Mouse (Mus musculus): ENCODE results near the gene Nostrin.

DNA sequence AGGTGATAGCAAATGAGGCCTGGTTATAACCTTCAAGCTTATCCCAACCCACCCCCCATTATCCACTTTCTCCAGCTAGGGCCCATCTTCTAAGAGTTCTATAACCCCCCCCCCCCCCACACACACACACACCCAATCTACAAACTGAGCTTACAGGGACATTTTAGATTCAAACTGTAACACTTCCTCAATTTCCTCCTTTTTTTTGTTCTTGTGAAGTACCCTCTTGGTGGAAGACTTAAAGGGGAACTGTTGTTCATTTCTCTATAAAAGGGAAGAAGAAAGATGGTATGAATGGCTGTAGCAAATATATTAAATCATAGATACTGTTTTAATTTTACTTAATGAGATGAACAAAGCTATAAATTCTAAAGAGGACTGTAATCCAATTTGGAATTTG is 96.5 kb downstream of the Nostrin start:
- TF ChIP-seq CTCF (IDR thresholded peaks at IDR 0.05; ENCODE audit: borderline replicate concordance, insufficient read depth, low read length) = no peak
- no peak for TF ChIP-seq POLR2A (IDR thresholded peaks at IDR 0.05; ENCODE audit: low read depth, low read length)
